Mouse (Mus musculus) adrenal gland, postnatal 4 days (tissue): ENCODE results near the gene Cables2. TPM values are rescaled to one million over a fixed set of nuclear protein-coding genes. Genes with fewer than 3 reads are reported as not detected.
A peak's percentile ranks its signal among the peaks of the same experiment; 100 is the strongest.

ENCODE experiments used
- DNase-seq, 2 experiments: peaks; one replicate each; pipeline ENCODE4 v3.0.0; 2021 to 2022; ENCODE audit warnings: low spot score in 2 of 2, mixed read lengths in 2 of 2
- long read RNA-seq, 2 experiments: library from polyadenylated mRNA; stranded (forward); transcript quantifications; one replicate each; pipeline ENCODE4 v2.0.0; 2021
- total RNA-seq, 2 experiments: library from RNA; stranded (reverse); gene quantifications; 2 replicates each; pipeline ENCODE4 v1.2.3; 2021

The Cables2 gene
- total RNA-seq = 10 to 100 TPM; 19.8 to 21.2 TPM
- long read RNA-seq, experiment 1, transcript Cables2-201 (10 exons, 2,975 nt) = major isoform, 23 of 31 reads
- long read RNA-seq, experiment 1, partial matches to known transcripts = 0 of 31 reads
- long read RNA-seq, experiment 1, other reads (novel, unspliced or antisense) = 8 of 31 reads
- long read RNA-seq, experiment 2, transcript Cables2-201 (10 exons, 2,975 nt) = major isoform, 29 of 61 reads
- long read RNA-seq, experiment 2, partial matches to known transcripts = 5 of 61 reads
- long read RNA-seq, experiment 2, other reads (novel, unspliced or antisense) = 27 of 61 reads

GRCm38 (mm10) chr2:180273394-180274244 lies at the start of gene Cables2:
Gene Cables2, minus strand, starts transcription at chr2:180273496.
- peak; percentile 70 to 88 for DNase-seq

- no peak for DNase-seq
Observed at GRCm38 (mm10) chr2:180322674-180323355, 49.5 kb upstream of the Cables2 start.

- no peak for DNase-seq
Observed at GRCm38 (mm10) chr2:180320216-180320615, 46.9 kb upstream of the Cables2 start.

GRCm38 (mm10) chr2:180317591-180317990 lies 44.3 kb upstream of the Cables2 start:
- no peak for DNase-seq

- no peak for DNase-seq
Observed at GRCm38 (mm10) chr2:180314292-180314691, 41.0 kb upstream of the Cables2 start.

- DNase-seq = no peak
Observed at GRCm38 (mm10) chr2:180311147-180311546, 37.9 kb upstream of the Cables2 start.

GRCm38 (mm10) chr2:180307680-180308079 lies 34.4 kb upstream of the Cables2 start:
- no peak for DNase-seq

GRCm38 (mm10) chr2:180306423-180307168 lies 33.3 kb upstream of the Cables2 start:
- DNase-seq = no peak

GRCm38 (mm10) chr2:180306009-180306408 lies 32.7 kb upstream of the Cables2 start:
- no peak for DNase-seq

- DNase-seq = no peak
Observed at GRCm38 (mm10) chr2:180305490-180305889, 32.2 kb upstream of the Cables2 start.

GRCm38 (mm10) chr2:180304554-180304953 lies 31.3 kb upstream of the Cables2 start:
- DNase-seq = no peak

GRCm38 (mm10) chr2:180303468-180303867 lies 30.2 kb upstream of the Cables2 start:
- no peak for DNase-seq

GRCm38 (mm10) chr2:180302201-180302600 lies 28.9 kb upstream of the Cables2 start:
- DNase-seq = no peak

GRCm38 (mm10) chr2:180300771-180301170 lies 27.5 kb upstream of the Cables2 start:
- DNase-seq = no peak

- DNase-seq = no peak
Observed at GRCm38 (mm10) chr2:180300252-180300651, 27.0 kb upstream of the Cables2 start.

GRCm38 (mm10) chr2:180292906-180293305 lies 19.6 kb upstream of the Cables2 start:
- DNase-seq = no peak

GRCm38 (mm10) chr2:180292026-180292425 lies 18.7 kb upstream of the Cables2 start:
- DNase-seq = no peak

GRCm38 (mm10) chr2:180291566-180291965 lies 18.3 kb upstream of the Cables2 start:
- DNase-seq = no peak

GRCm38 (mm10) chr2:180290503-180290902 lies 17.2 kb upstream of the Cables2 start:
- DNase-seq = no peak

GRCm38 (mm10) chr2:180289440-180290108 lies 16.3 kb upstream of the Cables2 start, which contains the start of gene Rbbp8nl:
Gene Rbbp8nl, minus strand, starts transcription at chr2:180289879.
- DNase-seq = no peak
